23 mouse cellular contexts compared by ENCODE assay signal in genomic region chr10:81216260-81216659, GRCm38 (mm10). TPM values are rescaled to one million over a fixed set of nuclear protein-coding genes. Genes with fewer than 3 reads are reported as not detected.
"Had no signal": no experiment of that assay in that cellular context is flagged by ENCODE, and none has a peak within 500 bp of the region (broad histone marks: within the 10 kb centered on the region; RNA-seq: fewer than 3 reads in every experiment).

No protein-coding gene starts in this region.

- DNase-seq: lung, adult 18-20 months; lung, embryonic 14.5 days; lung, postnatal 10 days; lung, postnatal 4 days; midbrain, embryonic 14.5 days; right cerebral cortex, postnatal 14 days; thymus, adult 2 months; thymus, postnatal 25 days; thymus, postnatal 4 days had no signal

- H3K9me3 ChIP-seq: neural tube, embryonic 15.5 days; stomach, embryonic 15.5 days had no signal

- H3K4me1 ChIP-seq: midbrain, embryonic 12.5 days; neural tube, embryonic 13.5 days; neural tube, embryonic 15.5 days; stomach, embryonic 15.5 days had no signal

- H3K27ac ChIP-seq: midbrain, embryonic 12.5 days; neural tube, embryonic 13.5 days; neural tube, embryonic 15.5 days; stomach, embryonic 15.5 days; stomach, postnatal 0 days had no signal

- ATAC-seq: midbrain, embryonic 16.5 days had no signal

- H3K9ac ChIP-seq: lung, embryonic 14.5 days; midbrain, embryonic 12.5 days; neural tube, embryonic 13.5 days; neural tube, embryonic 15.5 days; stomach, embryonic 15.5 days had no signal

- H3K27me3 ChIP-seq: midbrain, embryonic 12.5 days; neural tube, embryonic 13.5 days; neural tube, embryonic 15.5 days; stomach, embryonic 15.5 days had no signal

- H3K4me3 ChIP-seq: megakaryocyte, embryonic 14.5 days; midbrain, embryonic 12.5 days; myocyte; neural tube, embryonic 13.5 days; neural tube, embryonic 15.5 days; stomach, embryonic 15.5 days had no signal

- H3K36me3 ChIP-seq: stomach, embryonic 15.5 days had no signal

RNA-seq across cellular contexts. Expression of gene Atcay, which starts 14.4 kb away (rescaled TPM):
- polyA plus RNA-seq: lung, embryonic 14.5 days had no signal

RNA-seq across cellular contexts. Expression of gene Nmrk2, which starts 14.4 kb away (rescaled TPM):
- polyA plus RNA-seq: lung, embryonic 14.5 days; midbrain, embryonic 12.5 days; midbrain, embryonic 14.5 days; midbrain, embryonic 16.5 days; neural tube, embryonic 13.5 days; spleen, adult 2 months; testis, adult 2 months; urinary bladder, adult 2 months had no signal

RNA-seq across cellular contexts. Expression of gene 4930442H23Rik, which starts 32.6 kb away (rescaled TPM):
- polyA plus RNA-seq: liver, embryonic 16.5 days; lung, embryonic 14.5 days; lung, embryonic 16.5 days; midbrain, embryonic 12.5 days; midbrain, embryonic 14.5 days; midbrain, embryonic 16.5 days; neural tube, embryonic 11.5 days; neural tube, embryonic 13.5 days; neural tube, embryonic 15.5 days; spleen, adult 2 months; stomach, embryonic 15.5 days; thymus, adult 2 months; urinary bladder, adult 2 months had no signal
